Mouse (Mus musculus): ENCODE measurements at regions not wholly inside any gene's neighbourhood (a gene's known extent, or its start where the extent isn't known, plus 50 kb on each side); places are given as distances from the start of the nearest gene placed in this dataset.

GRCm38 (mm10) chr19:26134385-26134784 is 462.2 kb downstream of the Dmrt2 start:
- Histone ChIP-seq H3K9me3 (replicated peaks; ENCODE audit: insufficient read depth, low read length) (no peaks in the 10 kb centered on the region), H3K27me3 (ENCODE audit: control insufficient read depth in 1 of 2, insufficient read depth in 2 of 2, low read length in 2 of 2) (no peaks in the 10 kb centered on the region), H3K4me1 (ENCODE audit: control insufficient read depth in 1 of 2, insufficient read depth in 2 of 2, low read length in 2 of 2) (no peaks in the 10 kb centered on the region), H3K27ac (ENCODE audit: control insufficient read depth, low read depth, low read length) (no peak overlapping the region), H3K9ac (ENCODE audit: control insufficient read depth, low read depth, low read length, poor library complexity, severe bottlenecking) (no peak overlapping the region), H3K79me2 (ENCODE audit: control insufficient read depth, insufficient read depth, low read length, poor library complexity) (no peaks in the 10 kb centered on the region), H3K36me3 (ENCODE audit: control insufficient read depth in 1 of 2, insufficient read depth in 2 of 2, low read length in 2 of 2) (no peaks in the 10 kb centered on the region), H3K4me3 (ENCODE audit: control insufficient read depth in 1 of 2, insufficient read depth in 1 of 2, low read depth in 2 of 2, low read length in 2 of 2) (no peak overlapping the region)
- no peak for DNase-seq (ENCODE audit: low read depth, low spot score)
- no peak for TF ChIP-seq MAZ (IDR thresholded peaks at IDR 0.05; ENCODE audit: low read depth, low read length)
- no peak for TF ChIP-seq ELF1 (IDR thresholded peaks at IDR 0.05; ENCODE audit: low read depth, low read length)
- TF ChIP-seq SIN3A (IDR thresholded peaks at IDR 0.05; ENCODE audit: low read length): no peak
- TF ChIP-seq USF2 (IDR thresholded peaks at IDR 0.05; ENCODE audit: borderline replicate concordance in 1 of 2, insufficient read depth in 1 of 2, low read depth in 1 of 2, low read length in 2 of 2): no peak
- TF ChIP-seq ZC3H11A (IDR thresholded peaks at IDR 0.05; ENCODE audit: low read depth, low read length): no peak
- no peak for TF ChIP-seq CHD2 (IDR thresholded peaks at IDR 0.05; ENCODE audit: low read length)
- no peak for TF ChIP-seq USF1 (IDR thresholded peaks at IDR 0.05; ENCODE audit: low read depth, low read length)
- TF ChIP-seq MYC (IDR thresholded peaks at IDR 0.05; ENCODE audit: low read depth, low read length): no peak
- TF ChIP-seq MAX (IDR thresholded peaks at IDR 0.05; ENCODE audit: low read length): no peak
- TF ChIP-seq POLR2AphosphoS5 (IDR thresholded peaks at IDR 0.05; ENCODE audit: borderline replicate concordance, low read depth, low read length): no peak
- no peak for TF ChIP-seq POLR2A (IDR thresholded peaks at IDR 0.05; ENCODE audit: control insufficient read depth in 1 of 2, insufficient read depth in 1 of 2, low read depth in 1 of 2, low read length in 2 of 2, poor library complexity in 1 of 2)
- no peak for TF ChIP-seq CHD1 (IDR thresholded peaks at IDR 0.05; ENCODE audit: low read depth, low read length)
- no peak for TF ChIP-seq ZNF384 (IDR thresholded peaks at IDR 0.05; ENCODE audit: low read depth, low read length)
- TF ChIP-seq RCOR1 (IDR thresholded peaks at IDR 0.05; ENCODE audit: low read depth, low read length): no peak
- TF ChIP-seq EP300 (IDR thresholded peaks at IDR 0.05; ENCODE audit: low read depth in 1 of 2, low read length in 2 of 2): no peak
- no peak for TF ChIP-seq HCFC1 (IDR thresholded peaks at IDR 0.05; ENCODE audit: low read depth, low read length)
- TF ChIP-seq TBP (IDR thresholded peaks at IDR 0.05; ENCODE audit: low read depth, low read length): no peak

GRCm38 (mm10) chr19:26135398-26136104 is 463.3 kb downstream of the Dmrt2 start:
- Histone ChIP-seq H3K27ac (ENCODE audit: control insufficient read depth, low read depth, low read length) (no peak overlapping the region), H3K4me3 (ENCODE audit: control insufficient read depth in 1 of 2, insufficient read depth in 1 of 2, low read depth in 2 of 2, low read length in 2 of 2) (no peak overlapping the region), H3K79me2 (ENCODE audit: control insufficient read depth, insufficient read depth, low read length, poor library complexity) (no peaks in the 10 kb centered on the region), H3K27me3 (ENCODE audit: control insufficient read depth in 1 of 2, insufficient read depth in 2 of 2, low read length in 2 of 2) (no peaks in the 10 kb centered on the region), H3K4me1 (ENCODE audit: control insufficient read depth in 1 of 2, insufficient read depth in 2 of 2, low read length in 2 of 2) (no peaks in the 10 kb centered on the region), H3K9ac (ENCODE audit: control insufficient read depth, low read depth, low read length, poor library complexity, severe bottlenecking) (no peak overlapping the region), H3K36me3 (ENCODE audit: control insufficient read depth in 1 of 2, insufficient read depth in 2 of 2, low read length in 2 of 2) (no peaks in the 10 kb centered on the region), H3K9me3 (replicated peaks; ENCODE audit: insufficient read depth, low read length) (no peaks in the 10 kb centered on the region)
- TF ChIP-seq ZMIZ1 (IDR thresholded peaks at IDR 0.05; ENCODE audit: low read depth, low read length) (no peak), JUND (IDR thresholded peaks at IDR 0.05; ENCODE audit: low read depth, low read length) (no peak), POLR2AphosphoS5 (IDR thresholded peaks at IDR 0.05; ENCODE audit: borderline replicate concordance, low read depth, low read length) (no peak), MAFK (IDR thresholded peaks at IDR 0.05; ENCODE audit: borderline replicate concordance, low read depth, low read length) (no peak), USF1 (IDR thresholded peaks at IDR 0.05; ENCODE audit: low read depth, low read length) (no peak), ZNF384 (IDR thresholded peaks at IDR 0.05; ENCODE audit: low read depth, low read length) (no peak), NELFE (IDR thresholded peaks at IDR 0.05; ENCODE audit: low read depth, low read length) (no peak), TAL1 (IDR thresholded peaks at IDR 0.05; ENCODE audit: low read length) (no peak), POLR2A (IDR thresholded peaks at IDR 0.05; ENCODE audit: control insufficient read depth in 1 of 2, insufficient read depth in 1 of 2, low read depth in 1 of 2, low read length in 2 of 2, poor library complexity in 1 of 2) (no peak), KAT2A (conservative IDR thresholded peaks at IDR 0.05; ENCODE audit: low read depth, low read length) (no peak), HCFC1 (IDR thresholded peaks at IDR 0.05; ENCODE audit: low read depth, low read length) (no peak), ELF1 (IDR thresholded peaks at IDR 0.05; ENCODE audit: low read depth, low read length) (no peak), E2F4 (IDR thresholded peaks at IDR 0.05; ENCODE audit: borderline replicate concordance, low read depth, low read length) (no peak), MAZ (IDR thresholded peaks at IDR 0.05; ENCODE audit: low read depth, low read length) (no peak), ETS1 (IDR thresholded peaks at IDR 0.05; ENCODE audit: low read depth, low read length) (no peak), MXI1 (IDR thresholded peaks at IDR 0.05; ENCODE audit: low read depth, low read length) (no peak), MAX (IDR thresholded peaks at IDR 0.05; ENCODE audit: low read length) (no peak), GABPA (IDR thresholded peaks at IDR 0.05; ENCODE audit: low read depth, low read length) (no peak), GATA1 (IDR thresholded peaks at IDR 0.05; ENCODE audit: low read depth, low read length) (no peak), CTCF (IDR thresholded peaks at IDR 0.05 in 2 of 3, conservative IDR thresholded peaks at IDR 0.05 in 1 of 3; ENCODE audit: control insufficient read depth in 1 of 3, insufficient read depth in 1 of 3, low read depth in 2 of 3, low read length in 3 of 3, poor library complexity in 1 of 3, severe bottlenecking in 1 of 3) (no peak)
- DNase-seq (ENCODE audit: low read depth, low spot score): no peak
